Mouse (Mus musculus) MEL (cell line): ENCODE data around the gene Olfr822. TPM values are rescaled to one million over a fixed set of nuclear protein-coding genes. Genes with fewer than 3 reads are reported as not detected.

Experiments
- DNase-seq: peaks from one replicate; pipeline ENCODE4 v3.0.0; 2011; ENCODE audit warnings: low read depth, low spot score
- H3K27ac ChIP-seq: 2 replicates; pipeline ENCODE4 v1.5.1; 2012; ENCODE audit warnings: low read depth, mild to moderate bottlenecking, control low read depth, low read length, moderate library complexity; ENCODE audit not compliant: control insufficient read depth
- H3K27me3 ChIP-seq, 2 experiments: fragments of 150-350 bp in 1 of 2; sonication (generic) in 1 of 2; 2 replicates each; pipeline ENCODE4 v1.6.1; 2012; ENCODE audit warnings: low read length in 2 of 2, mild to moderate bottlenecking in 2 of 2, improper control_type of control experiment in 1 of 2, moderate library complexity in 1 of 2; ENCODE audit not compliant: insufficient read depth in 2 of 2, control insufficient read depth in 1 of 2
- H3K36me3 ChIP-seq, 2 experiments: 2 replicates each; pipeline ENCODE4 v1.6.1; 2012 to 2014; ENCODE audit warnings: low read length in 2 of 2, improper control_type of control experiment in 1 of 2, inconsistent platforms in 1 of 2, mild to moderate bottlenecking in 1 of 2; ENCODE audit not compliant: insufficient read depth in 2 of 2, control insufficient read depth in 1 of 2
- H3K4me1 ChIP-seq, 2 experiments: fragments of 150-350 bp in 1 of 2; sonication (generic) in 1 of 2; 2 replicates each; pipeline ENCODE4 v1.6.1; 2012; ENCODE audit warnings: low read length in 2 of 2, improper control_type of control experiment in 1 of 2, mild to moderate bottlenecking in 1 of 2; ENCODE audit not compliant: insufficient read depth in 2 of 2, control insufficient read depth in 1 of 2
- H3K4me3 ChIP-seq, 2 experiments: fragments of 150-350 bp in 1 of 2; sonication (generic) in 1 of 2; 2 replicates each; pipeline ENCODE4 v1.5.1; 2012; ENCODE audit warnings: low read depth in 2 of 2, low read length in 2 of 2, mild to moderate bottlenecking in 2 of 2, moderate library complexity in 2 of 2, control low read depth in 1 of 2, improper control_type of control experiment in 1 of 2; ENCODE audit not compliant: control insufficient read depth in 1 of 2, insufficient read depth in 1 of 2
- H3K79me2 ChIP-seq: 2 replicates; pipeline ENCODE4 v1.6.1; 2012; ENCODE audit warnings: mild to moderate bottlenecking, low read length, moderate library complexity; ENCODE audit not compliant: control insufficient read depth, poor library complexity, insufficient read depth
- H3K9ac ChIP-seq: 2 replicates; pipeline ENCODE4 v1.6.1; 2012; ENCODE audit warnings: low read depth, mild to moderate bottlenecking, control low read depth, low read length, moderate library complexity; ENCODE audit not compliant: control insufficient read depth, poor library complexity, severe bottlenecking
- H3K9me3 ChIP-seq: fragments of 150-350 bp; sonication (generic); replicated peaks from 2 replicates; pipeline ENCODE4 v1.6.1; 2012; ENCODE audit warnings: mild to moderate bottlenecking, low read length, improper control_type of control experiment, moderate library complexity; ENCODE audit not compliant: insufficient read depth
- CHD2 ChIP-seq: IDR thresholded peaks from 2 replicates; pipeline ENCODE4 v1.6.1; 2011; ENCODE audit warnings: low read length, improper control_type of control experiment
- CTCF ChIP-seq, 3 experiments: IDR thresholded peaks in 2 of 3; conservative IDR thresholded peaks in 1 of 3; 2 replicates each; pipeline ENCODE4 v1.5.1; 2011 to 2012; ENCODE audit warnings: low read length in 3 of 3, low read depth in 2 of 3, mild to moderate bottlenecking in 2 of 3, improper control_type of control experiment in 1 of 3, inconsistent platforms in 1 of 3, mixed read lengths in 1 of 3, moderate library complexity in 1 of 3; ENCODE audit not compliant: control insufficient read depth in 1 of 3, insufficient read depth in 1 of 3, poor library complexity in 1 of 3, severe bottlenecking in 1 of 3
- ELF1 ChIP-seq: IDR thresholded peaks from 2 replicates; pipeline ENCODE4 v1.6.1; 2014; ENCODE audit warnings: low read depth, mild to moderate bottlenecking, inconsistent platforms, low read length, improper control_type of control experiment, moderate library complexity
- EP300 ChIP-seq, 2 experiments: IDR thresholded peaks; 2 replicates each; pipeline ENCODE4 v1.6.1; 2011; ENCODE audit warnings: improper control_type of control experiment in 2 of 2, low read length in 2 of 2, low read depth in 1 of 2, mild to moderate bottlenecking in 1 of 2
- GABPA ChIP-seq: IDR thresholded peaks from 2 replicates; pipeline ENCODE4 v1.6.1; 2012; ENCODE audit warnings: low read depth, mild to moderate bottlenecking, inconsistent platforms, low read length, improper control_type of control experiment, moderate library complexity
- GATA1 ChIP-seq: IDR thresholded peaks from 2 replicates; pipeline ENCODE4 v1.6.1; 2011; ENCODE audit warnings: low read depth, low read length, improper control_type of control experiment
- KAT2A ChIP-seq: conservative IDR thresholded peaks from 2 replicates; pipeline ENCODE4 v1.6.1; 2012; ENCODE audit warnings: low read depth, low read length, improper control_type of control experiment, inconsistent platforms
- MEF2A ChIP-seq: IDR thresholded peaks from 2 replicates; pipeline ENCODE4 v1.6.1; 2014; ENCODE audit warnings: low read depth, mild to moderate bottlenecking, inconsistent platforms, low read length, improper control_type of control experiment; ENCODE audit not compliant: poor library complexity, insufficient replicate concordance, severe bottlenecking; ENCODE audit errors: extremely low read depth
- MXI1 ChIP-seq: IDR thresholded peaks from 2 replicates; pipeline ENCODE4 v1.6.1; 2011; ENCODE audit warnings: mild to moderate bottlenecking, low read depth, low read length, improper control_type of control experiment
- MYC ChIP-seq: IDR thresholded peaks from 2 replicates; pipeline ENCODE4 v1.6.1; 2011; ENCODE audit warnings: low read depth, mild to moderate bottlenecking, low read length, improper control_type of control experiment, moderate library complexity
- NRF1 ChIP-seq: IDR thresholded peaks from 2 replicates; pipeline ENCODE4 v1.6.1; 2014; ENCODE audit warnings: low read depth, mild to moderate bottlenecking, inconsistent platforms, low read length, improper control_type of control experiment, moderate library complexity; ENCODE audit not compliant: poor library complexity, insufficient read depth, severe bottlenecking
- POLR2A ChIP-seq, 2 experiments: IDR thresholded peaks; 2 replicates each; pipeline ENCODE4 v1.6.1; 2011 to 2012; ENCODE audit warnings: low read length in 2 of 2, mild to moderate bottlenecking in 2 of 2, control low read depth in 1 of 2, improper control_type of control experiment in 1 of 2, low read depth in 1 of 2, moderate library complexity in 1 of 2; ENCODE audit not compliant: control insufficient read depth in 1 of 2, insufficient read depth in 1 of 2, poor library complexity in 1 of 2
- POLR2AphosphoS5 ChIP-seq: IDR thresholded peaks from 2 replicates; pipeline ENCODE4 v1.6.1; 2012; ENCODE audit warnings: low read depth, borderline replicate concordance, mild to moderate bottlenecking, inconsistent platforms, low read length, moderate library complexity, mixed read lengths
- RCOR1 ChIP-seq: IDR thresholded peaks from 2 replicates; pipeline ENCODE4 v1.6.1; 2012; ENCODE audit warnings: low read depth, mild to moderate bottlenecking, inconsistent platforms, low read length, improper control_type of control experiment
- SMC3 ChIP-seq: IDR thresholded peaks from 2 replicates; pipeline ENCODE4 v1.6.1; 2011; ENCODE audit warnings: low read depth, low read length, improper control_type of control experiment
- TBP ChIP-seq: IDR thresholded peaks from 2 replicates; pipeline ENCODE4 v1.8.0; 2011; ENCODE audit warnings: low read depth, low read length, improper control_type of control experiment
- TCF12 ChIP-seq: IDR thresholded peaks from 2 replicates; pipeline ENCODE4 v1.6.1; 2014; ENCODE audit warnings: low read depth, mild to moderate bottlenecking, inconsistent platforms, low read length, improper control_type of control experiment, moderate library complexity
- USF1 ChIP-seq: IDR thresholded peaks from 2 replicates; pipeline ENCODE4 v1.6.1; 2014; ENCODE audit warnings: low read depth, mild to moderate bottlenecking, inconsistent platforms, low read length, improper control_type of control experiment, moderate library complexity
- USF2 ChIP-seq, 2 experiments: IDR thresholded peaks; 2 replicates each; pipeline ENCODE4 v1.6.1; 2011 to 2012; ENCODE audit warnings: improper control_type of control experiment in 2 of 2, low read length in 2 of 2, borderline replicate concordance in 1 of 2, inconsistent platforms in 1 of 2, low read depth in 1 of 2, mild to moderate bottlenecking in 1 of 2; ENCODE audit not compliant: insufficient read depth in 1 of 2
- ZKSCAN1 ChIP-seq: IDR thresholded peaks from 2 replicates; pipeline ENCODE4 v1.6.1; 2012; ENCODE audit warnings: low read depth, mild to moderate bottlenecking, inconsistent platforms, low read length, improper control_type of control experiment, moderate library complexity
- ZMIZ1 ChIP-seq: IDR thresholded peaks from 2 replicates; pipeline ENCODE4 v1.6.1; 2012; ENCODE audit warnings: low read depth, mild to moderate bottlenecking, inconsistent platforms, low read length, improper control_type of control experiment, moderate library complexity
- ZNF384 ChIP-seq: IDR thresholded peaks from 2 replicates; pipeline ENCODE4 v1.6.1; 2012; ENCODE audit warnings: low read depth, mild to moderate bottlenecking, inconsistent platforms, low read length, improper control_type of control experiment
- polyA plus RNA-seq, 2 experiments: library from polyadenylated mRNA; stranded (reverse) in 1 of 2; unstranded in 1 of 2; fragments of >175 nt in 1 of 2; fragments of >200 nt in 1 of 2; gene quantifications; 2 replicates each; pipeline versions ENCODE4 v1.2.1 to v1.2.4; 2012; ENCODE audit warnings: low replicate concordance in 2 of 2, low read depth in 1 of 2; ENCODE audit not compliant: insufficient read length in 2 of 2, insufficient read depth in 1 of 2, missing spikeins in 1 of 2
- total RNA-seq: library from RNA; depleted of rRNA; stranded (reverse); fragments of 300-350 nt; gene quantifications from 2 replicates; pipeline ENCODE4 v1.2.3, GENCODE M21; 2012; rRNA removed

The Olfr822 gene
- total RNA-seq, result not detected in 2 replicates
- not detected for polyA plus RNA-seq

DNA sequence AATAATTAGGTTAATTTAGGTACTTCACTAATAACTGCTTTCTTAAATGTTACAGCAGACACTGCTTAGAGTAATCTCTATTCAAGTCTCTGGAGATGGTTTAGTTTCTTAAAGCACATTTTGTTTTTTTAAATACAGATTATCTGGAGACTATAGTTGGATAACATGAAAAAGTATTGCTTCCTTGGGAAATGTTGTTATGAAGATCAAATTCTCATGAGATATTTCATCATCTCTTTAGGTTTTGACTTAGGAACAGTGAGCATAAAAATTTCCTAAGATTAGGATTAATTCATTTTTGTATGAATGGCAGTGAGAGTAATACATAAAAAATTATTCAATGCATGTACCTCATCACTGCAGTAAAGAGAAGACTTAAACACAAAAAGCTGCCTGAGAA is at the start of gene Olfr822:
Olfr822 (plus strand) TSS at position 301 of the 400 bp plus-strand sequence.
- Histone ChIP-seq H3K4me3 (no peak within 1 kb of the TSS), H3K79me2 (no peaks in the 10 kb centered on the region), H3K9ac (no peak within 1 kb of the TSS), H3K27me3 (no peaks in the 10 kb centered on the region), H3K9me3 (no peaks in the 10 kb centered on the region), H3K36me3 (no peaks in the 10 kb centered on the region), H3K4me1 (no peaks in the 10 kb centered on the region), H3K27ac (no peak within 1 kb of the TSS)
- TF ChIP-seq ZNF384 (no peak), USF2 (IDR thresholded peaks at IDR 0.05; ENCODE audit: borderline replicate concordance in 1 of 2, insufficient read depth in 1 of 2, low read depth in 1 of 2, low read length in 2 of 2) (no peak), EP300 (IDR thresholded peaks at IDR 0.05; ENCODE audit: low read depth in 1 of 2, low read length in 2 of 2) (no peak), CHD2 (no peak), TBP (no peak), MYC (no peak), MXI1 (no peak), NRF1 (no peak), TCF12 (no peak), GATA1 (no peak), MEF2A (no peak), POLR2A (IDR thresholded peaks at IDR 0.05; ENCODE audit: control insufficient read depth in 1 of 2, insufficient read depth in 1 of 2, low read depth in 1 of 2, low read length in 2 of 2, poor library complexity in 1 of 2) (no peak), GABPA (no peak), ZKSCAN1 (no peak), RCOR1 (no peak), ZMIZ1 (no peak), CTCF (IDR thresholded peaks at IDR 0.05 in 2 of 3, conservative IDR thresholded peaks at IDR 0.05 in 1 of 3; ENCODE audit: control insufficient read depth in 1 of 3, insufficient read depth in 1 of 3, low read depth in 2 of 3, low read length in 3 of 3, poor library complexity in 1 of 3, severe bottlenecking in 1 of 3) (no peak), ELF1 (no peak)
- DNase-seq, result no peak

- H3K27ac ChIP-seq, result no peak within 1 kb of the TSS
- H3K9me3 ChIP-seq, result no peaks in the 10 kb centered on the region
- DNase-seq, result no peak
- H3K4me1 ChIP-seq, result no peaks in the 10 kb centered on the region
- no peaks in the 10 kb centered on the region for H3K27me3 ChIP-seq
- no peaks in the 10 kb centered on the region for H3K36me3 ChIP-seq
- no peak for TF ChIP-seq MYC
- TF ChIP-seq ELF1, result no peak
- TF ChIP-seq EP300 (IDR thresholded peaks at IDR 0.05; ENCODE audit: low read depth in 1 of 2, low read length in 2 of 2), result no peak
- no peak for TF ChIP-seq SMC3
- no peak for TF ChIP-seq POLR2AphosphoS5
- no peak for TF ChIP-seq USF1
- TF ChIP-seq ZMIZ1, result no peak
- TF ChIP-seq ZNF384, result no peak
- no peak for TF ChIP-seq ZKSCAN1
- no peak for TF ChIP-seq KAT2A
- H3K9ac ChIP-seq, result no peak within 1 kb of the TSS
- no peaks in the 10 kb centered on the region for H3K79me2 ChIP-seq
- H3K4me3 ChIP-seq, result no peak within 1 kb of the TSS
These were observed 41.0 kb upstream of the Olfr822 start, which contains the start of gene Olfr821 for GRCm38 (mm10) chr10:130030048-130030447. TSS of gene Olfr821 (plus strand) at chr10:130030348.
